Mouse (Mus musculus) lung, adult 2 months (tissue): Measurements from ENCODE around the gene Jaml.

Experiments
- CTCF ChIP-seq: fragments of 200-500 bp; IDR thresholded peaks from 2 replicates; pipeline ENCODE4 v1.5.1; 2011; ENCODE audit warnings: mild to moderate bottlenecking, low read length, control low read depth; ENCODE audit not compliant: insufficient read depth
- POLR2A ChIP-seq: fragments of 200-500 bp; IDR thresholded peaks from 2 replicates; pipeline ENCODE4 v1.6.1; 2011; ENCODE audit warnings: low read depth, mild to moderate bottlenecking, control low read depth, low read length, borderline replicate concordance; ENCODE audit errors: extremely low read depth

DNA sequence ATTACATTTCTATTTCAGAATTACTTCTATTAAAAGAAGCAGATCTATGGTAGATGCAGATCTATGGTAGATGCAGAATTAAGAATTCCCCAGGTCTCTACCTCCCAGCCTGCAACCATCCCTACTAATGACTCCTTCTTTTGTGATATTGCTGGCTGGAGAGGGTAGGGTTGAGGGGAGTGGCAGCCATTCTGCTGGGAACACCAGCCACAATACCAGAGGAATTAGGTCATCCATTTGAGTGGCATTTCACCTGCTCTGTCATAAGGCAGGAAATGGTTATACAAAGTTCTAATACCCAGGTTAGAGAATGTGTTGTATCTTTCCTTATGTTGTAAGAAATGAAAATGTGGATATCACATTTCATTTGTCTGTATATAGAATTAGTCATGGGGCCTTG, 9.1 kb downstream of the Jaml start:
- no peak for TF ChIP-seq POLR2A
- no peak for TF ChIP-seq CTCF
